Mouse (Mus musculus) forebrain, embryonic 11.5 days (tissue): Measurements from ENCODE around the gene Zdhhc13. TPM values are rescaled to one million over a fixed set of nuclear protein-coding genes. Genes with fewer than 3 reads are reported as not detected.

Experiments
- ATAC-seq: fragments of 200-750 bp; cut with Nextera tagmentation; replicated peaks from 2 replicates; pipeline ENCODE4 v1.8.0; 2017; ENCODE audit warnings: moderate TSS enrichment; ENCODE audit not compliant: low FRiP score
- DNase-seq: peaks from one replicate; pipeline ENCODE4 v3.0.0-alpha.2; 2017; ENCODE audit warnings: low spot score
- H3K27ac ChIP-seq: fragments of 300-500 bp; sonication (generic); 2 replicates; pipeline ENCODE4 v1.5.1; 2014; ENCODE audit warnings: low read depth, low read length
- H3K27me3 ChIP-seq: fragments of 300-500 bp; sonication (generic); 2 replicates; pipeline ENCODE4 v1.6.1; 2014; ENCODE audit warnings: mild to moderate bottlenecking, low read length, mixed read lengths; ENCODE audit not compliant: control insufficient read depth, insufficient read depth
- H3K36me3 ChIP-seq: fragments of 300-500 bp; sonication (generic); 2 replicates; pipeline ENCODE4 v1.6.1; 2014; ENCODE audit warnings: mild to moderate bottlenecking, low read length, moderate library complexity, mixed read lengths; ENCODE audit not compliant: control insufficient read depth, insufficient read depth
- H3K4me1 ChIP-seq: fragments of 300-500 bp; sonication (generic); replicated peaks from 2 replicates; pipeline ENCODE4 v1.6.1; 2014; ENCODE audit warnings: low read length, mixed read lengths; ENCODE audit not compliant: control insufficient read depth, insufficient read depth
- H3K4me2 ChIP-seq: fragments of 300-500 bp; sonication (generic); 2 replicates; pipeline ENCODE4 v1.6.1; 2014; ENCODE audit warnings: low read depth, mild to moderate bottlenecking, low read length, moderate library complexity, mixed read lengths; ENCODE audit not compliant: severe bottlenecking
- H3K4me3 ChIP-seq: fragments of 300-500 bp; sonication (generic); 2 replicates; pipeline ENCODE4 v1.5.1; 2014; ENCODE audit warnings: low read depth, low read length
- H3K9ac ChIP-seq: fragments of 300-500 bp; sonication (generic); 2 replicates; pipeline ENCODE4 v1.6.1; 2014; ENCODE audit warnings: low read length
- H3K9me3 ChIP-seq: fragments of 300-500 bp; sonication (generic); 2 replicates; pipeline ENCODE4 v1.6.1; 2016; ENCODE audit warnings: low read length, mixed read lengths; ENCODE audit not compliant: control insufficient read depth
- WGBS: fragments of 180-500 bp; shearing (Covaris S2); extraction: QIAGEN DNeasy Blood & Tissue Kit; methylation state at CpG from one replicate; pipeline ENCODE4 v1.1.7; 2014; 5-methylcytosine and 5-hydroxymethylcytosine counted together
- polyA plus RNA-seq: library from polyadenylated mRNA; unstranded; fragments of >200 nt; fragmentation: Nextera tagmentation; extraction: Ambion mirVana; gene quantifications from 2 replicates; pipeline ENCODE4 v1.2.1, GENCODE M21; 2014

Gene Zdhhc13
- polyA plus RNA-seq, 1 experiment from 2014 or later: 37.5 TPM

DNA sequence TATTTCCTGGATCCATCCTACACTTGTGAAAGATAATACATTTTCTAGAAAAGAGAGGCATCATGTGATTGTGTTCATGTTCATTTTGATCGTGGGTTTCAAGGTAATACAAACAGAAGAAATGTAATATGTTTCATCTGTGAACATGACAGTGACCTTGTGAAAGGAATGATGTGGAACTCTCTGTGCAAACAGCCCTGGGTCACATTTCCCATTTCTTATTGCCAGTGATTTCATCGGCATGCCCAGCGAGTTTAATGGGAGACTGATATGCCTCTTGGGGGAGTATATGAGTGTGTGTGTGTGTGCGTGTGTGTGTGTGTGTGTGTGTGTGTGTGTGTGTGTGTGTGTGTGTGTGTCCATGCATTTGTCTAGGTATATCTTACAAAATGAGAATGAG lies 52.7 kb downstream of the Zdhhc13 start:
- H3K27me3 ChIP-seq: no peaks in the 10 kb centered on the region
- H3K36me3 ChIP-seq: no peaks in the 10 kb centered on the region
- no peaks in the 10 kb centered on the region for H3K4me1 ChIP-seq
- H3K27ac ChIP-seq: no peak overlapping the region
- ATAC-seq: no peak
- H3K4me3 ChIP-seq: no peak overlapping the region
- no peaks in the 10 kb centered on the region for H3K9me3 ChIP-seq
- no peak overlapping the region for H3K4me2 ChIP-seq
- H3K9ac ChIP-seq: no peak overlapping the region
- DNase-seq: no peak
- 82% methylated on average over 4 of the region's 4 CpGs for WGBS

DNA sequence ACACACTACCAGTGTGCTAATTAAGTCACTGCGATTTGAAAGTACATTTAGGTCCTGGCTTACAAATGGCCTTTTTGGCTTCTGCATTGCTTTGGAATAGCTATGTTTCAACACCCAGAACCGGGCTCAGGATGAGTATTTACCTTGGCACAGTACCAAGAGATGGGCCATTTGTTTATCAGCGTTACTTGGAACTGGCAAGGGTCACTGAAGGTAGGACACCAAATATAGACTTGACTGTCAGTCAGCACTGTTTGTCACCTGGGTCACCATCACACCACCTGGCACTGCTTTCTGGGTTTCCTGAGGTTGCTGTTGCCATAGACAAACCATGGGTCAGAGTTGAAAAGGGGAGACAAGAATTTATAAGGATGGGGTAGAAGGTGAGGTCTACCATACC lies 53.5 kb downstream of the Zdhhc13 start:
- Histone ChIP-seq H3K9me3 (no peaks in the 10 kb centered on the region), H3K4me1 (no peaks in the 10 kb centered on the region), H3K4me3 (no peak overlapping the region), H3K9ac (no peak overlapping the region), H3K36me3 (no peaks in the 10 kb centered on the region), H3K27me3 (no peaks in the 10 kb centered on the region), H3K27ac (no peak overlapping the region), H3K4me2 (no peak overlapping the region)
- ATAC-seq: no peak
- 79% methylated on average over 3 of the region's 3 CpGs for WGBS
- no peak for DNase-seq

GRCm38 (mm10) chr7:48843541-48843940 lies 54.7 kb downstream of the Zdhhc13 start:
- Histone ChIP-seq H3K27ac (no peak overlapping the region), H3K4me1 (0 out of 2 replicates have a peak, but pooled peaks cover 3% of the 10 kb centered on the region), H3K4me3 (no peak overlapping the region), H3K36me3 (no peaks in the 10 kb centered on the region), H3K27me3 (no peaks in the 10 kb centered on the region), H3K4me2 (no peak overlapping the region), H3K9me3 (no peaks in the 10 kb centered on the region), H3K9ac (no peak overlapping the region)
- 91% methylated on average over 5 of the region's 5 CpGs for WGBS
- no peak for ATAC-seq
- no peak for DNase-seq

GRCm38 (mm10) chr7:48845213-48845973 lies 56.6 kb downstream of the Zdhhc13 start:
- H3K4me2 ChIP-seq: no peak overlapping the region
- DNase-seq (no peak), ATAC-seq (no peak)
- no peaks in the 10 kb centered on the region for H3K36me3 ChIP-seq
- H3K4me3 ChIP-seq: no peak overlapping the region
- H3K9me3 ChIP-seq: no peaks in the 10 kb centered on the region
- H3K4me1 ChIP-seq: 0 out of 2 replicates have a peak, but pooled peaks cover 3% of the 10 kb centered on the region
- no peak overlapping the region for H3K9ac ChIP-seq
- H3K27ac ChIP-seq: no peak overlapping the region
- 92% methylated on average over 12 of the region's 12 CpGs for WGBS
- no peaks in the 10 kb centered on the region for H3K27me3 ChIP-seq

DNA sequence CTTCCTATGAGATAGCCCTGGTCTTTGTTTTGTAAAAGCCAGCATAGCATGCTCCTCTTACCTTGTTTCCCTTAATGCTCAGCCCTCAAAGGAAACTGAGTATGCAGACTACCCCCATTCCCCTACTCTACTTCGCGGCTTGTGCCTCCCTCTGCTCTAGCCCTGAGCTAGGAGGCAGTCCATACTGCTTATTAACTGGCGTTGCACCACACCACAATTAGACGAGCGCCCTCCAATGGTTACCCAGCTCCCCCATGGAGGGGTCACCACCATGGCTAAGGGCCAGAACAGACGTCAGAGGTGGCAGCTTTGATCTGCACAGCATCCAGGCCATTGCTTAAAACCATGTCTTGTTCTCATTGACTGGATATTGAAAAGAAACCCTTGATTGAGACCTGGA lies 58.0 kb downstream of the Zdhhc13 start:
- no peak for DNase-seq
- Histone ChIP-seq H3K9ac (no peak overlapping the region), H3K9me3 (no peaks in the 10 kb centered on the region), H3K27ac (no peak overlapping the region), H3K4me3 (no peak overlapping the region), H3K4me1 (0 out of 2 replicates have a peak, but pooled peaks cover 3% of the 10 kb centered on the region), H3K27me3 (no peaks in the 10 kb centered on the region), H3K4me2 (no peak overlapping the region), H3K36me3 (no peaks in the 10 kb centered on the region)
- WGBS: 59% methylated on average over 6 of the region's 6 CpGs
- no peak for ATAC-seq

GRCm38 (mm10) chr7:48847820-48848650 lies 59.2 kb downstream of the Zdhhc13 start, which contains the start of gene Csrp3:
Gene Csrp3 (minus strand): TSS chr7:48848033.
- H3K36me3 ChIP-seq: no peaks in the 10 kb centered on the region
- no peak within 1 kb of the TSS for H3K4me2 ChIP-seq
- 0 out of 2 replicates have a peak, but pooled peaks cover 3% of the 10 kb centered on the region for H3K4me1 ChIP-seq
- no peak within 1 kb of the TSS for H3K4me3 ChIP-seq
- no peaks in the 10 kb centered on the region for H3K27me3 ChIP-seq
- H3K9ac ChIP-seq: no peak within 1 kb of the TSS
- WGBS: 58% methylated on average over 11 of the region's 11 CpGs
- ATAC-seq (no peak), DNase-seq (no peak)
- H3K9me3 ChIP-seq: no peaks in the 10 kb centered on the region
- H3K27ac ChIP-seq: no peak within 1 kb of the TSS

DNA sequence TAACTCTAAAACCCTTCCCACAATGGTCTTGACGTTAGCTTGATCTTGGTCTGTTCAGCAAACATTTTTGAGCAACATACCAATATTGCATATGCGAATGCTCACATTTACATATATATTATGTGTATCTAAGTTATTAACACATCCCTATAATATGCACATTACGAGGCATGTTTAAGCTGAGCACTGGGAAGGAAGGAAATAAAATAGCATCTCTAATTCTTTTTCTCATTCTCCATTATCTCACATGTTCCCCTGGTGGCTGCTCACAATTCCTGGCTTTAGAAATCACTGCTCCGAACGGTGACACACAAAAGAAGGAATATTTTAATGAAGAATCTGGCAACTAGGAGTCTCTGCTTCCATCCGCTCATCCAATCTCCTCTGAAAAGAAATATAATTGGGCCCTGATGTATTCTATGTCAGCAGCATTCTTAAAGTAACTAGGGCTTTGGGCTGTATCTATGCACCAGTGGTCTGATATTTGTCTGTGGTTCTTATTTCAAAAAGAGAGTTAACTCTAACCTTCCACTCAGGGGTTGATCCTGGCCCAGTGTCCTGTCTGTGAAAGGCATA lies 62.8 kb downstream of the Zdhhc13 start:
- no peak overlapping the region for H3K4me3 ChIP-seq
- DNase-seq (no peak), ATAC-seq (no peak)
- no peak overlapping the region for H3K27ac ChIP-seq
- no peak overlapping the region for H3K4me2 ChIP-seq
- 0 out of 2 replicates have a peak, but pooled peaks cover 3% of the 10 kb centered on the region for H3K4me1 ChIP-seq
- H3K9ac ChIP-seq: no peak overlapping the region
- H3K36me3 ChIP-seq: no peaks in the 10 kb centered on the region
- H3K27me3 ChIP-seq: no peaks in the 10 kb centered on the region
- 58% methylated on average over 6 of the region's 6 CpGs for WGBS
- no peaks in the 10 kb centered on the region for H3K9me3 ChIP-seq

DNA sequence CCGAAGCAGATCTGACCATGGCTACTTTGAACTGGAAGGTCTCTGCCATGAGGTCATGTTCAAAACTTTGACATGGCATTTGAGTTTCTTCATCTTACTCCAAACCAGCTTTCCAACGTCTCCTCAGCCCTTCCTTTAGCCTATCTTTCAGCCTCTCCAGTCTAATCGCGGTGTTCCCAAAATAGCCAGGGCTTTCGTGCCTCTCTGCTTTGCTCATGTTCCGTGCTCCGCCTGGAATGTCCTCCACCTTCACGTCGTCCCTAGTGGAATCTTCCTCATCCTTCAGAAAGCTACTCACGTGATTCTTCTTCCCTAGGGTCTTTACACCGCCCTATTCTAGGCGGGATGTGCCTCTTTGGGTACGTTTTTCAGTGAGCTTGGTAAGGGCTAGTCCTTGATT lies 64.7 kb downstream of the Zdhhc13 start:
- WGBS: 92% methylated on average over 13 of the region's 13 CpGs
- no peaks in the 10 kb centered on the region for H3K9me3 ChIP-seq
- DNase-seq (no peak), ATAC-seq (no peak)
- no peak overlapping the region for H3K4me3 ChIP-seq
- H3K27ac ChIP-seq: no peak overlapping the region
- H3K36me3 ChIP-seq: no peaks in the 10 kb centered on the region
- H3K4me2 ChIP-seq: no peak overlapping the region
- H3K9ac ChIP-seq: no peak overlapping the region
- no peaks in the 10 kb centered on the region for H3K4me1 ChIP-seq
- no peaks in the 10 kb centered on the region for H3K27me3 ChIP-seq
